Mouse (Mus musculus) G1E (cell line): Measurements from ENCODE around the gene Prx. TPM values are rescaled to one million over a fixed set of nuclear protein-coding genes. Genes with fewer than 3 reads are reported as not detected.

ENCODE experiments used
- ATAC-seq: 2 replicates; pipeline ENCODE4 v1.8.0; 2016; ENCODE audit warnings: mild to moderate bottlenecking; ENCODE audit not compliant: insufficient number of reproducible peaks, poor library complexity, low FRiP score, severe bottlenecking; ENCODE audit errors: extremely low read depth
- DNase-seq: peaks from one replicate; pipeline ENCODE4 v3.0.0; 2012; ENCODE audit warnings: low spot score
- H3K27me3 ChIP-seq: 2 replicates; pipeline ENCODE4 v1.6.1; 2012; ENCODE audit warnings: mild to moderate bottlenecking, low read length, inconsistent platforms; ENCODE audit not compliant: insufficient read depth
- H3K36me3 ChIP-seq: replicated peaks from 2 replicates; pipeline ENCODE3; 2012; ENCODE audit warnings: mild to moderate bottlenecking, inconsistent platforms
- H3K4me1 ChIP-seq: 2 replicates; pipeline ENCODE4 v1.6.1; 2012; ENCODE audit warnings: low read depth, low read length, inconsistent platforms, mixed read lengths; ENCODE audit not compliant: insufficient read depth
- H3K4me3 ChIP-seq: 2 replicates; pipeline ENCODE4 v1.5.1; 2012; ENCODE audit warnings: low read depth, mild to moderate bottlenecking, inconsistent platforms, low read length, moderate library complexity, mixed read lengths
- H3K9me3 ChIP-seq: replicated peaks from 2 replicates; pipeline ENCODE4 v1.6.1; 2012; ENCODE audit warnings: inconsistent platforms
- CTCF ChIP-seq: IDR thresholded peaks from 2 replicates; pipeline ENCODE4 v1.5.1; 2012; ENCODE audit warnings: low read depth, low read length, inconsistent platforms, mixed read lengths
- GATA1 ChIP-seq: IDR thresholded peaks from 2 replicates; pipeline ENCODE4 v1.6.1; 2012; ENCODE audit warnings: borderline replicate concordance, low read length, inconsistent platforms, mixed read lengths
- GATA2 ChIP-seq: IDR thresholded peaks from 2 replicates; pipeline ENCODE4 v1.6.1; 2012; ENCODE audit warnings: low read depth, low read length, inconsistent platforms, borderline replicate concordance
- POLR2AphosphoS5 ChIP-seq: IDR thresholded peaks from 2 replicates; pipeline ENCODE4 v1.6.1; 2012; ENCODE audit warnings: low read depth, low read length, inconsistent platforms; ENCODE audit not compliant: insufficient replicate concordance
- TAL1 ChIP-seq: conservative IDR thresholded peaks from 2 replicates; pipeline ENCODE4 v1.6.1; 2012; ENCODE audit warnings: low read depth, low read length, inconsistent platforms, mixed read lengths
- polyA plus RNA-seq: library from polyadenylated mRNA; stranded (reverse); fragments of >175 nt; gene quantifications from 2 replicates; pipeline ENCODE4 v1.2.3, GENCODE M21; 2012
- total RNA-seq, 2 experiments: library from RNA; stranded (forward) in 1 of 2; stranded (reverse) in 1 of 2; fragments of 200-1000 nt in 1 of 2; fragments of >200 nt in 1 of 2; fragmentation: Nextera tagmentation in 1 of 2; gene quantifications; 2 replicates each; pipeline ENCODE4 v1.2.3; 2014 to 2017

Gene Prx
- total and polyA plus RNA-seq, 3 experiments, result 1.3 to 2.3 (median 1.7) TPM

DNA sequence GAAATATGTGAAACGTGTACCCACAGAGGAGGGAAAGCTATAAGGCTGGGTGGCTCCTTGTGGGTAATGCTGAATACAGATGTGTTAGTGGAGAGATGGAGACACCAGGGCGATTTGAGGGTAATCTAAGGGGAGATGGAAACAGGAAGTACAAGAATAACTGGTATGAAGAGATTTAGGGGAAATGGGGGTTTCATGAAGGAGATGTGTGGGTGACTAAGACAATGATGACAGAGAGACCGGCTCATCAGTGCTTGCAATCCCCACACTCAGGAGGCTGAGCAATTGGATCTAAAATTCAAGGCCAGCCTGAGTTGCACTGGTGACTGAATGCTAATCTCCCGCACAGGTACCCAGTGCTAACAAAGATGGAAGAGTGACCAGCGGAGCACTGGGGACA lies 52.9 kb downstream of the Prx start:
- ATAC-seq (no peak), DNase-seq (no peak)
- Histone ChIP-seq H3K36me3 (peaks cover 26% of the 10 kb centered on the region), H3K9me3 (no peaks in the 10 kb centered on the region), H3K4me1 (peaks cover 37% of the 10 kb centered on the region), H3K27me3 (no peaks in the 10 kb centered on the region), H3K4me3 (peak overlapping the region; percentile 81)
- TF ChIP-seq GATA2 (no peak), GATA1 (no peak), POLR2AphosphoS5 (no peak), TAL1 (no peak), CTCF (no peak)

DNA sequence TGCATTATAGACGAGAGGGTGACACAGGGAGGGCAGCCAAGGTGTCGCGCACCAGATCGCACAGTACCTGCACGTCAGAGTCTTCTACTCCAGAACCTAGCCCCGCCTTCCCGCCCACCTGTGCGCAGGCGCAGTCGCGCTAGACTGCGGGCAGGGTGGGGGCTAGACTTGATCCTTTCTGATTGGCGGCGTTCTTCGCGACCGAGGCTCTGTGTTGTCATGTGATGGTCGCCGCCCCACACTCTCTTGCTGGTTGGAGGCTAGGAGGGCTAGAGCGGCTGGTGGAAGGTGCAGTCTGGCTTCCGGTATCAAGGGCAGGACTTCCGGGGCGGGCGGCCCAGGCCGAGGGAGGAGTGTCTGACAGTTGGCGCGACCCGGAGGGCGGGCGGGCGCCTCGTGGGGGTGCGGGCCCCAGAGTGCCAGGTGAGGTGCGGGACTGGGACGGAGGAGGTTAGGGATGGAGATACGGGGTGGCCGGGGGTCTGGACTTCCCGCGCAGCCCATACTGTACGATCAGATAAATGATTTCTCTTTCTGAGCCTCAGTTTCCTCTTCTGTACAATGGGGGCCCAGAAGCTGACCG lies 53.9 kb downstream of the Prx start, which contains the start of the genes Pld3 and 2310022A10Rik:
TSS of gene Pld3 (minus strand) at position 288 of the 583 bp plus-strand sequence.
TSS of gene 2310022A10Rik (plus strand) at position 303 of the 583 bp plus-strand sequence.
- H3K4me3 ChIP-seq, result peak within 1 kb of the TSS; percentile 81
- H3K36me3 ChIP-seq, result peaks cover 27% of the 10 kb centered on the region
- H3K9me3 ChIP-seq, result no peaks in the 10 kb centered on the region
- DNase-seq (peak; percentile 93), ATAC-seq (peak; percentile 99)
- H3K27me3 ChIP-seq, result no peaks in the 10 kb centered on the region
- TF ChIP-seq POLR2AphosphoS5, result no peak
- TF ChIP-seq GATA1, result no peak
- no peak for TF ChIP-seq GATA2
- no peak for TF ChIP-seq CTCF
- TF ChIP-seq TAL1, result no peak
- peaks cover 37% of the 10 kb centered on the region for H3K4me1 ChIP-seq

DNA sequence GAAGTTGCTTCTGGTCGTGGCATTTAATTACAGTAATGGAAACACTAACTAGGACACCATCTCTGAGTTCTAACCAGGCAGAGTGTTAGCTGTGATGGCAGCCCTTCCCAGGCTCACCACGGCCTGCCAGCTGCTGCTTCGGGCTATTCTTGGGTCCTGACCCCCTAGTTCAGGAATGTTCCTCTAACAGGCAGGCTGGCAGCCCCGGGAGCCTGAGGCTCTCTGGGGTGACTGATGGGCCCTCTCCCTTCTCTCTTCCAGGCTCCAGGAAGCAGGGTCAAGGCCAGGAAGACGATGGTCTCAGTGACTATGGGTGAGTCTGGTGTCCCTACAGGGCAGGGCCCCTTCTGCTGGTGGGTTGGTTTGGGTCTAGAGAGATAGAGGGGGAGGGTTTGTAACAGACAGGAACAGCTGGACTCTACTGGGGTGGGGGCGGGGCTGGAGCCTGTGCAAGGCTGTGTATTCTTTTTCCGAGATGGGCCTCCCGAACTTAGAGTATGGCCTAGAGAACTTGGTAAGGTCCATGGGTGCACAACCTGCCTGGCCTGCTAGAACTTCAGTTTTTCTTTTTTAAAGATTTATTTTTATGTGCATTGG lies 61.3 kb downstream of the Prx start:
- Histone ChIP-seq H3K4me1 (peaks cover 36% of the 10 kb centered on the region), H3K27me3 (no peaks in the 10 kb centered on the region), H3K9me3 (no peaks in the 10 kb centered on the region), H3K36me3 (peaks cover 82% of the 10 kb centered on the region), H3K4me3 (peak overlapping the region; percentile 53; the same call in 1 of the 2 replicates)
- no peak for TF ChIP-seq GATA2
- no peak for TF ChIP-seq TAL1
- TF ChIP-seq POLR2AphosphoS5, result no peak
- TF ChIP-seq CTCF, result no peak
- TF ChIP-seq GATA1, result no peak
- DNase-seq (no peak), ATAC-seq (no peak; the same call in 1 of the 2 replicates)

DNA sequence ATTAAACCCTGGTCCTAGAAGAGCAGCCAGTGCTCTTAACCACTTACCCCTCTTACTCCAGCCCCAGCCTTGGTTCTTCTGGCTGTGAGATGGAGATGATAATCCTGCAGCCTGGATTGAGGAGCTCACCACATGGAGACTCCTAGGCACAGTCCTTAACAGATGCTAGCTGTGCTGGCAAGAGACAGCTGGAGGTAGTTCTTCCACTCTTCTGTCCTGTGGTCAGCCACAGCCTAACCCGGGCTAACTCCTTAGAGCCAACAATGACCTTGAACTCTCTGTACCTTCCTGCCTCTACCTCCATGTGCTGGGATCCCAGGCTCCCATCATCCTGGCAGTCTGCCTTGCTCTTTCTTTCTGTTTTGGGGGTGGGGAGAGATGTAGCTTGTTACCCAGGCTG lies 61.9 kb downstream of the Prx start:
- ATAC-seq, result no peak
- Histone ChIP-seq H3K9me3 (no peaks in the 10 kb centered on the region), H3K4me1 (peaks cover 31% of the 10 kb centered on the region), H3K36me3 (peaks cover 80% of the 10 kb centered on the region), H3K27me3 (no peaks in the 10 kb centered on the region), H3K4me3 (no peak overlapping the region)
- TF ChIP-seq GATA1 (no peak), POLR2AphosphoS5 (no peak), CTCF (no peak), TAL1 (no peak), GATA2 (no peak)
- no peak for DNase-seq

Other genes starting within 250 kb of the Prx start
- gene Numbl, start 240.9 kb upstream of the Prx start, total RNA-seq (2014; fragmentation: Nextera tagmentation), result 2.9 and 4.5 TPM in 2 replicates
- 1.3 and 1.6 TPM in 2 replicates for gene Numbl, start 240.9 kb upstream of the Prx start, total RNA-seq (2017)
- 5.7 TPM in 2 replicates for gene Numbl, start 240.9 kb upstream of the Prx start, polyA plus RNA-seq
- 0.39 and 9.1 TPM in 2 replicates for gene Ltbp4, start 161.6 kb upstream of the Prx start, total RNA-seq (2014; fragmentation: Nextera tagmentation)
- gene Ltbp4, start 161.6 kb upstream of the Prx start, total RNA-seq (2017), result 0.06 and 0.16 TPM in 2 replicates
- gene Ltbp4, start 161.6 kb upstream of the Prx start, polyA plus RNA-seq, result 1.0 and 1.5 TPM in 2 replicates
- 89.8 and 111 TPM in 2 replicates for gene Shkbp1, start 143.3 kb upstream of the Prx start, total RNA-seq (2014; fragmentation: Nextera tagmentation)
- 27.4 and 29.5 TPM in 2 replicates for gene Shkbp1, start 143.3 kb upstream of the Prx start, total RNA-seq (2017)
- gene Shkbp1, start 143.3 kb upstream of the Prx start, polyA plus RNA-seq, result 218 and 220 TPM in 2 replicates
- not detected in 2 replicates for gene Gm20479, start 141.9 kb upstream of the Prx start, total RNA-seq (2014; fragmentation: Nextera tagmentation)
- 1.3 TPM in 1 of 2 replicates, not detected in the other for gene Gm20479, start 141.9 kb upstream of the Prx start, total RNA-seq (2017)
- 1.2 and 1.4 TPM in 2 replicates for gene Gm20479, start 141.9 kb upstream of the Prx start, polyA plus RNA-seq
- gene Sptbn4, start 51.6 kb upstream of the Prx start, total RNA-seq (2014; fragmentation: Nextera tagmentation), result 0.92 and 2.9 TPM in 2 replicates
- 1.1 and 1.2 TPM in 2 replicates for gene Sptbn4, start 51.6 kb upstream of the Prx start, total RNA-seq (2017)
- 0.91 and 1.1 TPM in 2 replicates for gene Sptbn4, start 51.6 kb upstream of the Prx start, polyA plus RNA-seq
- 438 and 479 TPM in 2 replicates for gene Blvrb, start 51.3 kb upstream of the Prx start, total RNA-seq (2014; fragmentation: Nextera tagmentation)
- gene Blvrb, start 51.3 kb upstream of the Prx start, total RNA-seq (2017), result 212 and 254 TPM in 2 replicates
- 394 and 460 TPM in 2 replicates for gene Blvrb, start 51.3 kb upstream of the Prx start, polyA plus RNA-seq
- gene Sertad3, start 25.6 kb upstream of the Prx start, total RNA-seq (2014; fragmentation: Nextera tagmentation), result 5.2 and 9.0 TPM in 2 replicates
- 15.8 and 18.1 TPM in 2 replicates for gene Sertad3, start 25.6 kb upstream of the Prx start, total RNA-seq (2017)
- 24.0 and 27.0 TPM in 2 replicates for gene Sertad3, start 25.6 kb upstream of the Prx start, polyA plus RNA-seq
- gene Sertad1, start 12.4 kb upstream of the Prx start, total RNA-seq (2014; fragmentation: Nextera tagmentation), result 18.5 and 18.6 TPM in 2 replicates
- gene Sertad1, start 12.4 kb upstream of the Prx start, total RNA-seq (2017), result 62.3 and 63.1 TPM in 2 replicates
- 56.9 and 75.3 TPM in 2 replicates for gene Sertad1, start 12.4 kb upstream of the Prx start, polyA plus RNA-seq
- gene Hipk4, start 23.9 kb downstream of the Prx start, total RNA-seq (2014; fragmentation: Nextera tagmentation), result 0.38 TPM in 1 of 2 replicates, not detected in the other
- 0.11 and 0.12 TPM in 2 replicates for gene Hipk4, start 23.9 kb downstream of the Prx start, total RNA-seq (2017)
- gene Hipk4, start 23.9 kb downstream of the Prx start, polyA plus RNA-seq, result 0.09 and 0.11 TPM in 2 replicates
- gene Pld3, start 53.9 kb downstream of the Prx start, total RNA-seq (2014; fragmentation: Nextera tagmentation), result 10.5 and 16.0 TPM in 2 replicates
- gene Pld3, start 53.9 kb downstream of the Prx start, total RNA-seq (2017), result 7.2 TPM in 2 replicates
- 19.5 and 23.1 TPM in 2 replicates for gene Pld3, start 53.9 kb downstream of the Prx start, polyA plus RNA-seq
- 18.8 and 26.0 TPM in 2 replicates for gene 2310022A10Rik, start 53.9 kb downstream of the Prx start, total RNA-seq (2014; fragmentation: Nextera tagmentation)
- 5.2 and 10.0 TPM in 2 replicates for gene 2310022A10Rik, start 53.9 kb downstream of the Prx start, total RNA-seq (2017)
- gene 2310022A10Rik, start 53.9 kb downstream of the Prx start, polyA plus RNA-seq, result 61.2 and 61.5 TPM in 2 replicates
- gene Akt2, start 92.2 kb downstream of the Prx start, total RNA-seq (2014; fragmentation: Nextera tagmentation), result 69.0 and 84.8 TPM in 2 replicates
- 41.7 and 42.1 TPM in 2 replicates for gene Akt2, start 92.2 kb downstream of the Prx start, total RNA-seq (2017)
- 46.0 and 52.4 TPM in 2 replicates for gene Akt2, start 92.2 kb downstream of the Prx start, polyA plus RNA-seq
- gene Ttc9b, start 154.6 kb downstream of the Prx start, total RNA-seq (2014; fragmentation: Nextera tagmentation), result not detected in 2 replicates
- gene Ttc9b, start 154.6 kb downstream of the Prx start, total RNA-seq (2017), result not detected in 2 replicates
- gene Ttc9b, start 154.6 kb downstream of the Prx start, polyA plus RNA-seq, result not detected in 2 replicates
- gene Map3k10, start 175.3 kb downstream of the Prx start, total RNA-seq (2014; fragmentation: Nextera tagmentation), result 5.9 and 8.0 TPM in 2 replicates
- gene Map3k10, start 175.3 kb downstream of the Prx start, total RNA-seq (2017), result 8.6 and 10.8 TPM in 2 replicates
- gene Map3k10, start 175.3 kb downstream of the Prx start, polyA plus RNA-seq, result 25.1 and 34.7 TPM in 2 replicates
- 2.7 and 4.4 TPM in 2 replicates for gene Zfp607b, start 190.0 kb downstream of the Prx start, total RNA-seq (2014; fragmentation: Nextera tagmentation)
- gene Zfp607b, start 190.0 kb downstream of the Prx start, total RNA-seq (2017), result 1.6 and 1.7 TPM in 2 replicates
- 0.01 and 0.04 TPM in 2 replicates for gene Zfp607b, start 190.0 kb downstream of the Prx start, polyA plus RNA-seq
- 16.3 and 21.4 TPM in 2 replicates for gene Zfp60, start 232.1 kb downstream of the Prx start, total RNA-seq (2014; fragmentation: Nextera tagmentation)
- 7.1 and 9.4 TPM in 2 replicates for gene Zfp60, start 232.1 kb downstream of the Prx start, total RNA-seq (2017)
- 0.26 and 0.70 TPM in 2 replicates for gene Zfp60, start 232.1 kb downstream of the Prx start, polyA plus RNA-seq